Mouse (Mus musculus) frontal cortex, postnatal 14 days (tissue): Measurements from ENCODE around the gene Prl3d1.
"Not testable (repeated sequence)": the region's sequence is repeated elsewhere in the genome, so short reads cannot be mapped to it uniquely, and the experiment has no call there.

Source experiments
- DNase-seq, 2 experiments: peaks; one replicate each; pipeline ENCODE4 v3.0.0; 2022; ENCODE audit warnings: low spot score in 2 of 2

Gene Prl3d1

GRCm38 (mm10) chr13:27093890-27094289, at the start of gene Prl3d1:
Gene Prl3d1 (plus strand): TSS chr13:27094190.
- not testable (repeated sequence) for DNase-seq

GRCm38 (mm10) chr13:27057270-27057669, 36.7 kb upstream of the Prl3d1 start, which contains the start of gene Prl:
Gene Prl (plus strand): TSS chr13:27057570.
- DNase-seq, result no peak

- DNase-seq, result no peak
Observed at GRCm38 (mm10) chr13:27059177-27059576, 34.8 kb upstream of the Prl3d1 start.

GRCm38 (mm10) chr13:27121398-27121797, 27.4 kb downstream of the Prl3d1 start, which contains the start of gene Prl3d2:
Gene Prl3d2 (plus strand): TSS chr13:27121698.
- not testable (repeated sequence) for DNase-seq

GRCm38 (mm10) chr13:27148264-27148663, 54.3 kb downstream of the Prl3d1 start:
- no peak for DNase-seq
